Mouse (Mus musculus) C2C12 (cell line): Measurements from ENCODE around the gene Nkx3-2. TPM values are rescaled to one million over a fixed set of nuclear protein-coding genes. Genes with fewer than 3 reads are reported as not detected.

Experiments
- H3K27me3 ChIP-seq: one replicate; pipeline ENCODE4 v1.6.1; 2011; ENCODE audit not compliant: control insufficient read depth, insufficient read depth, insufficient read length
- H3K36me3 ChIP-seq: one replicate; pipeline ENCODE4 v1.6.1; 2011; ENCODE audit not compliant: control insufficient read depth, insufficient read depth
- H3K4me3 ChIP-seq: one replicate; pipeline ENCODE4 v1.5.1; 2011; ENCODE audit warnings: mild to moderate bottlenecking, control low read depth; ENCODE audit not compliant: poor library complexity, insufficient read depth, severe bottlenecking
- H3K79me2 ChIP-seq: one replicate; pipeline ENCODE4 v1.6.1; 2011; ENCODE audit not compliant: control insufficient read depth, insufficient read depth
- H3K79me3 ChIP-seq: one replicate; pipeline ENCODE4 v1.6.1; 2011; ENCODE audit warnings: low read depth, control low read depth
- H3ac ChIP-seq: one replicate; pipeline ENCODE3; 2011; ENCODE audit warnings: low read depth; ENCODE audit not compliant: control insufficient read depth, insufficient read length
- CEBPB ChIP-seq: IDR thresholded peaks from one replicate; pipeline ENCODE4 v1.6.1; 2011; ENCODE audit warnings: low read depth, mild to moderate bottlenecking, control low read depth, moderate library complexity
- CTCF ChIP-seq: IDR thresholded peaks from one replicate; pipeline ENCODE4 v1.5.1; 2011; ENCODE audit not compliant: control insufficient read depth, insufficient read depth, insufficient read length
- FOSL1 ChIP-seq: IDR thresholded peaks from one replicate; pipeline ENCODE4 v1.8.0; 2011; ENCODE audit warnings: mild to moderate bottlenecking, low read length; ENCODE audit not compliant: poor library complexity, insufficient read depth, severe bottlenecking
- MAX ChIP-seq: IDR thresholded peaks from one replicate; pipeline ENCODE4 v1.6.1; 2011; ENCODE audit warnings: mild to moderate bottlenecking, control low read depth
- MYOD1 ChIP-seq: IDR thresholded peaks from one replicate; pipeline ENCODE4 v1.6.1; 2011; ENCODE audit warnings: low read depth; ENCODE audit not compliant: control insufficient read depth, insufficient read length
- MYOG ChIP-seq: IDR thresholded peaks from one replicate; pipeline ENCODE4 v1.6.1; 2011; ENCODE audit not compliant: control insufficient read depth, insufficient read length; ENCODE audit errors: extremely low read depth
- USF1 ChIP-seq: IDR thresholded peaks from one replicate; pipeline ENCODE4 v1.6.1; 2011; ENCODE audit warnings: low read depth, mild to moderate bottlenecking, control low read depth, moderate library complexity
- polyA plus RNA-seq: library from polyadenylated mRNA; unstranded; fragments of >200 nt; fragmentation: generic; extraction: Trizol; gene quantifications from one replicate; pipeline ENCODE4 v1.2.1, GENCODE M21; 2012; ENCODE audit warnings: missing spikeins

The Nkx3-2 gene
- polyA plus RNA-seq, 1 experiment = 0.02 TPM

DNA sequence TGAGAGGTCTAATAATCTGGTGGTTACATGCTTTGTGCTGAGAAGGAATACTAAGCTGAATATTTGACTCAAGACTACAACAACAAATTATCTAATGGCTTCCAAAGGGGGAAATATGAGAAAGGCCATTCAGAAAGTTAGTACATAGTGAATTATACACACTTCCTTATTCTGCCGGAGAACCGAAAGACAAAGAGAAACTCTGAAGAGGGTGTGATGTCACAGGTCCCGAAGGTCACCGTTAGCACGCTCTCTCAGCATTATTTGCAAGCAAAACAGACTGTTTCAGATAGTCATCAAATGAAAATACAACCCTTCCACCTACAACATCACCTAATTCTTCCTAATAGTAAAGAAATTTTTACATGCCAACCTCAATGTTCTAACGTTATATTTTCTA is 25.5 kb downstream of the Nkx3-2 start:
- H3K27me3 ChIP-seq = no peaks in the 10 kb centered on the region
- no peak overlapping the region for H3ac ChIP-seq
- TF ChIP-seq USF1 = no peak
- no peak for TF ChIP-seq MAX
- no peak for TF ChIP-seq FOSL1
- TF ChIP-seq CTCF = no peak
- TF ChIP-seq MYOG = no peak
- TF ChIP-seq MYOD1 = no peak
- TF ChIP-seq CEBPB = no peak
- no peaks in the 10 kb centered on the region for H3K36me3 ChIP-seq
- H3K79me2 ChIP-seq = no peaks in the 10 kb centered on the region
- H3K79me3 ChIP-seq = no peaks in the 10 kb centered on the region
- H3K4me3 ChIP-seq = no peak overlapping the region

DNA sequence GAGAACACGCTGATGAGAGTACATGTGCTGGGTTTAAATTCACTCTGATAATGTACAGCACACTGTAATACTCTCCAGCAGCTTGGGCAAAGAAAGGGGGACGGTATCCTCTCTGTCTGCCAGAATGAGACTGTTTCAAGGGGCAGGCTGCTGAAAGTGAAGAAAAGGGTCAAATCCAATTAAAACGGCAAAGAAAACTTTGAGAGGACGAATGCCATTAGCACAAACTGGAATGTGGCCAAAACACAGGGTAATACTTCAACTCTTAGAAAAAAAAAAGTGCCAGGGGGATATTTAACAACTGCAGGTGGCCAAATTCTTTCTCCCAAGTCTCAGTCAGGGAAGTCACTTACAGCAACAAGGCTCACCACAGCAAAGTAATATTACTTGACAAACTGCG is 27.3 kb downstream of the Nkx3-2 start:
- Histone ChIP-seq H3K4me3 (no peak overlapping the region), H3ac (no peak overlapping the region), H3K27me3 (no peaks in the 10 kb centered on the region), H3K79me2 (no peaks in the 10 kb centered on the region), H3K36me3 (no peaks in the 10 kb centered on the region), H3K79me3 (no peaks in the 10 kb centered on the region)
- TF ChIP-seq MYOD1 = no peak
- no peak for TF ChIP-seq CTCF
- no peak for TF ChIP-seq MAX
- no peak for TF ChIP-seq FOSL1
- TF ChIP-seq CEBPB = no peak

DNA sequence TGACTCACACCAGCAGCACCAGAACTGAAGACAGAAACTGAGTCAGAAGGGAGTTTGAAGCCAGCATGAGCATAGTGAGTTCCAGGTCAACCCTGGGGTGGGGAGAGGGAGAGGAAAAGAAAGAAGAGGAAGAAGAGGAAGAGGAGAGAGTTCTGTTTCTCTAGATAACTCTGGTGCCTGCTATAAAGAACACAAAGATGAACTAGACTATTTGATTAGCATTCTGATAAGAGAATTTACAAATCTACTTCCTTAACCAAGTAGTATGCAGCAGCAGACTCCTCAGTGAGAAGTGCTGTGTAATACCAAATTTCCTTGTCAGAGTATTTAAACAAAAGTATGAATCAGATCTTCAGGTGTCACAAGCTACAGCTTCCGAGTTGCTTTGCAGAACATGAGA is 37.3 kb downstream of the Nkx3-2 start:
- Histone ChIP-seq H3ac (no peak overlapping the region), H3K27me3 (no peaks in the 10 kb centered on the region), H3K79me3 (no peaks in the 10 kb centered on the region), H3K79me2 (no peaks in the 10 kb centered on the region), H3K36me3 (no peaks in the 10 kb centered on the region), H3K4me3 (no peak overlapping the region)
- no peak for TF ChIP-seq MYOD1
- no peak for TF ChIP-seq CEBPB
- no peak for TF ChIP-seq MAX
- no peak for TF ChIP-seq FOSL1
- TF ChIP-seq USF1 = no peak
- no peak for TF ChIP-seq CTCF
- no peak for TF ChIP-seq MYOG

DNA sequence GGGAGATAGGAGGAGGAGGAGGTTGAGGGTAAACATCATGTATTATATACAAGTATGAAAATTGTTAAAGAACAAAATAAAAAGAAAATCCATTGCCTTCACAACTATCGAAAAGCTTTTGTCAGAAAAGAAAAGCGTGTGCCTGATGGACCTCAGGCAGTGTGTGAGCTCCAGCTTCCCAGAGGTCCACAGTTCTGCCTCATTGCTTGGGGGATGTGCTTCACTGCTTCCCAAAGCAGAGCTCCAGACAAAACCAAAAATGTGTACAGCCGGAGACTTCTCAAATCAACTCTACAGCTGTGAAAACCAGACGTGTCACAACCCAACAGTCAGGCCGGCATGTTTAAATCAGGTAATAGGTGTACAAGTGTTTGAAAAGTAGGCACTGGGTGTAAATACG is 38.7 kb downstream of the Nkx3-2 start:
- no peaks in the 10 kb centered on the region for H3K79me3 ChIP-seq
- no peaks in the 10 kb centered on the region for H3K36me3 ChIP-seq
- H3K4me3 ChIP-seq = no peak overlapping the region
- no peak overlapping the region for H3ac ChIP-seq
- no peaks in the 10 kb centered on the region for H3K27me3 ChIP-seq
- TF ChIP-seq CEBPB (no peak), MYOG (no peak), MAX (no peak), FOSL1 (no peak), MYOD1 (no peak), USF1 (no peak), CTCF (no peak)
- no peaks in the 10 kb centered on the region for H3K79me2 ChIP-seq

Other genes with a start within 250 kb of the Nkx3-2 start
- 35.3 TPM for gene Rab28, start 56.3 kb downstream of the Nkx3-2 start, polyA plus RNA-seq
- gene Bod1l, start 79.8 kb upstream of the Nkx3-2 start, polyA plus RNA-seq = 2.9 TPM